Mouse (Mus musculus) spleen, adult 2 months (tissue): ENCODE results near the gene Tceanc2. TPM values are rescaled to one million over a fixed set of nuclear protein-coding genes. Genes with fewer than 3 reads are reported as not detected.

ENCODE experiments used
- DNase-seq, 2 experiments: peaks; one replicate each; pipeline versions ENCODE4 v3.0.0 to v3.0.0-alpha.2; 2012 to 2021; ENCODE audit warnings: low spot score in 2 of 2, low read depth in 1 of 2
- H3K27ac ChIP-seq: fragments of 200-500 bp; 2 replicates; pipeline ENCODE4 v1.5.1; 2012; ENCODE audit warnings: low read length, inconsistent platforms; ENCODE audit not compliant: insufficient read depth
- H3K27me3 ChIP-seq: fragments of 200-500 bp; 2 replicates; pipeline ENCODE4 v1.6.1; 2012; ENCODE audit warnings: mild to moderate bottlenecking, moderate library complexity, low read length, inconsistent platforms; ENCODE audit not compliant: control insufficient read depth, insufficient read depth
- H3K36me3 ChIP-seq: fragments of 200-500 bp; 2 replicates; pipeline ENCODE4 v1.6.1; 2012; ENCODE audit warnings: mild to moderate bottlenecking, low read length, inconsistent platforms; ENCODE audit not compliant: control insufficient read depth, insufficient read depth
- H3K4me1 ChIP-seq: fragments of 200-500 bp; 2 replicates; pipeline ENCODE4 v1.6.1; 2011; ENCODE audit warnings: inconsistent platforms; ENCODE audit not compliant: control insufficient read depth, insufficient read depth, insufficient read length
- H3K4me3 ChIP-seq: fragments of 200-500 bp; 2 replicates; pipeline ENCODE4 v1.5.1; 2011; ENCODE audit warnings: mild to moderate bottlenecking, inconsistent platforms; ENCODE audit not compliant: insufficient read depth, insufficient read length; ENCODE audit errors: extremely low read depth
- CTCF ChIP-seq: fragments of 200-500 bp; IDR thresholded peaks from 2 replicates; pipeline ENCODE4 v1.5.1; 2011; ENCODE audit warnings: mild to moderate bottlenecking, inconsistent platforms; ENCODE audit not compliant: insufficient read depth, insufficient read length, insufficient replicate concordance; ENCODE audit errors: extremely low read depth
- POLR2A ChIP-seq: fragments of 200-500 bp; IDR thresholded peaks from 2 replicates; pipeline ENCODE4 v1.6.1; 2011; ENCODE audit warnings: low read depth, low read length, inconsistent platforms
- WGBS: fragments of 180-500 bp; shearing (Covaris S2); methylation state at CpG from one replicate; pipeline ENCODE4 v1.1.7; 2018; 5-methylcytosine and 5-hydroxymethylcytosine counted together
- polyA plus RNA-seq: library from polyadenylated mRNA; depleted of rRNA; stranded (reverse); fragments of >200 nt; gene quantifications from 2 replicates; pipeline ENCODE4 v1.2.3, GENCODE M21; 2012

Gene Tceanc2
- polyA plus RNA-seq, 1 experiment = 7.0 TPM

DNA sequence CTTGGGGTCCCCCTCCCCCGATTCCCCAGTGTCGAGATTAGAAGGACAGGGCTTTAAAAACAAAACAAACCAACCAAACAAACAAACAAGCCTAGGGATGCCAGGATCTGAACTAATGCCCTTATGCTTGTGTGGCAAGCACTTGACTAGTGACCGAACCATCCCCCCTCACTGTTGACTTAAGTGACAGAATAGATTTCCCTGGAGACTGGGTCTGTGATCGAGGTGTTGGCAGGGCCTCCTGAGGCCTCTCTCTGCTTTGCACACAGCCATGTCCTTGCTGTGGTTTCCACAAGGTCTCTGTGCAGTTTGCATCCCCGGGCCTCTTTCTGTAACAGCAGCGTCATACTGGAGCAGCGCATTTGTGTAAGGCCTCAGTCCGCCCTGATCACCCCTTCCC, 49.5 kb downstream of the Tceanc2 start:
- TF ChIP-seq CTCF = no peak
- no peaks in the 10 kb centered on the region for H3K36me3 ChIP-seq
- H3K27ac ChIP-seq = no peak overlapping the region
- H3K27me3 ChIP-seq = no peaks in the 10 kb centered on the region
- DNase-seq = no peak
- no peaks in the 10 kb centered on the region for H3K4me1 ChIP-seq
- 72% methylated on average over 8 of the region's 8 CpGs for WGBS
- H3K4me3 ChIP-seq = no peak overlapping the region

- no peak for DNase-seq
- 90% methylated on average over 13 of the region's 13 CpGs for WGBS
- TF ChIP-seq CTCF (no peak), POLR2A (no peak)
- H3K4me1 ChIP-seq = no peaks in the 10 kb centered on the region
- no peak overlapping the region for H3K4me3 ChIP-seq
- no peaks in the 10 kb centered on the region for H3K27me3 ChIP-seq
- no peaks in the 10 kb centered on the region for H3K36me3 ChIP-seq
- H3K27ac ChIP-seq = no peak overlapping the region
Measured at GRCm38 (mm10) chr4:107127901-107128669, 50.8 kb downstream of the Tceanc2 start.

DNA sequence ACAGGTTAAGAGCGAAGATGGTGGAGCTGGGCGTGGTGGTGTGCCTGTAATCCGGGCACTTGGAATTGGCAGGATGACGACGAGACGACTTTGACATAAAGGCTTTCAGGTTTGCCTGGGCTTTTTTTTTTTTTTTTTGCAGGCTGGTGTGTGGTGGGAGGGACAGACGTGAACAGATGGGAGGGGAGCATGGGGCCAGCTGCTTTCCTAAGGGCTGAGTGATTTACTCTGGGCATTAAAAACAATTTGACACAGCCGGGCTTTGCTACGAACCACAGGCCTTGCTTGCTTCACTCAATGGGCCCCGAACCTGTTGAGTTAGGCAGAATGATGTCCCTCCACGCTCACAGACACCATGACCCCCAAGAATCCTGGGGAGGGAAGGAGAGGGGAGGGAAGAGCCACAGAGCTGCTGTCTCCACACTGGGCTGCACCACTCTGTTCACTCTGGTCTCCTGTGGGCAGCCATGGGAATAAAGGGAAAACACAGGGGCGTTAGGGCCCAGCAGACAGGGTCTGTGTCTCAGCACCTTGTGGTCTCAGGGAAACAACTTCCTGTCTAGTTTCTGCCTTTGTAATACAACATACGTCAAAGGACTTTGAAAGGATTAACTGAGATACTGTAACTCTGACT, 51.9 kb downstream of the Tceanc2 start:
- Histone ChIP-seq H3K27me3 (no peaks in the 10 kb centered on the region), H3K36me3 (no peaks in the 10 kb centered on the region), H3K27ac (no peak overlapping the region), H3K4me1 (no peaks in the 10 kb centered on the region), H3K4me3 (no peak overlapping the region)
- 73% methylated on average over 13 of the region's 13 CpGs for WGBS
- TF ChIP-seq POLR2A = no peak
- no peak for TF ChIP-seq CTCF
- DNase-seq = no peak

DNA sequence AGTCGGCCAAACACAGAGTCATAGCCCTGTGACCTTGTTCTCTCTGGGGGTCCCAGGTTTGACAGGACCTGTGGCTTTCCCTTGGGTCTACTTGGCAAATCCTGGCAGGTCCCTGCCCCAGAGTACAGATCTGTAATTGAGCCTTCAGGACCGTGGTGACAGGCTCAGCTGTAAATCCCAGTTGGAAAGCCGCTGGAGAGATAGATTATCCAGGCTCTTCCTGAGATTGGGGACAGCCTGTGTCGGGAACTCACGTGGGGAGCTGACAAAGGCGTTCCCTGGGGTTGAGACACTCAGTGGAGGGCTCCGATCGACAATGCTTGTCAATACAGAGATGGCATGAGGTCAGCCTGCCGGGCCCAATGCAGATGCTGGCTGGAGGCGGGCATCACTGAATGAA, 52.5 kb downstream of the Tceanc2 start:
- no peak for TF ChIP-seq POLR2A
- no peak for TF ChIP-seq CTCF
- no peak for DNase-seq
- H3K27ac ChIP-seq = no peak overlapping the region
- 85% methylated on average over 10 of the region's 10 CpGs for WGBS
- H3K4me1 ChIP-seq = no peaks in the 10 kb centered on the region
- no peaks in the 10 kb centered on the region for H3K36me3 ChIP-seq
- no peak overlapping the region for H3K4me3 ChIP-seq
- H3K27me3 ChIP-seq = no peaks in the 10 kb centered on the region

DNA sequence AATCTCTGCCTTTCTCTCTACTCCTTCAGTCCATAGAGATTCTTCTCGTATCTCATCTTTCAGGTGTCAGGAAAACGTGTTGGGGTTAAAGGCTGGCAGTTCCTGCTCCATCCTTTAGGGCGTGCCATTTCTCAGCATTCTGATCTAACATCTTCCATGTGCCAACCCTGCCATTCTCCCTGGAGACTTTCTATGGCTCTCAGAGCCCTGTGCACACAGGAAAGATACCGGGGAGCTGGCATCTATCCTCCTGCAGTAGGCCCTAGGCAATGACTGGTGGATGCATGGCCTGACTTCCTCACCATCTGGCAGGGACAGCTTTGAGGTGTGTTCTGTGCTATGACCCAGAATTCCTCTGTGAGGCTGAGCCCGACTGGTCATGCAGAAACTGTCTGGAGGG, 53.8 kb downstream of the Tceanc2 start:
- no peak overlapping the region for H3K4me3 ChIP-seq
- no peaks in the 10 kb centered on the region for H3K36me3 ChIP-seq
- H3K4me1 ChIP-seq = no peaks in the 10 kb centered on the region
- WGBS = 50% methylated on average over 5 of the region's 5 CpGs
- TF ChIP-seq POLR2A (no peak), CTCF (no peak)
- no peak overlapping the region for H3K27ac ChIP-seq
- no peak for DNase-seq
- H3K27me3 ChIP-seq = no peaks in the 10 kb centered on the region

- Histone ChIP-seq H3K4me1 (no peaks in the 10 kb centered on the region), H3K36me3 (no peaks in the 10 kb centered on the region), H3K27ac (no peak overlapping the region), H3K4me3 (no peak overlapping the region), H3K27me3 (no peaks in the 10 kb centered on the region)
- TF ChIP-seq POLR2A = no peak
- TF ChIP-seq CTCF = no peak
- 84% methylated on average over 7 of the region's 7 CpGs for WGBS
- no peak for DNase-seq
Measured at GRCm38 (mm10) chr4:107124376-107124775, 54.5 kb downstream of the Tceanc2 start.
